Mouse (Mus musculus): ENCODE results near the gene Ms4a4a. TPM values are rescaled to one million over a fixed set of nuclear protein-coding genes. Genes with fewer than 3 reads are reported as not detected.
A peak's percentile ranks its signal among the peaks of the same experiment; 100 is the strongest.

Ms4a4a gene
- total and polyA plus RNA-seq, 2 experiments = 0.28 TPM; not detected in 1

DNA sequence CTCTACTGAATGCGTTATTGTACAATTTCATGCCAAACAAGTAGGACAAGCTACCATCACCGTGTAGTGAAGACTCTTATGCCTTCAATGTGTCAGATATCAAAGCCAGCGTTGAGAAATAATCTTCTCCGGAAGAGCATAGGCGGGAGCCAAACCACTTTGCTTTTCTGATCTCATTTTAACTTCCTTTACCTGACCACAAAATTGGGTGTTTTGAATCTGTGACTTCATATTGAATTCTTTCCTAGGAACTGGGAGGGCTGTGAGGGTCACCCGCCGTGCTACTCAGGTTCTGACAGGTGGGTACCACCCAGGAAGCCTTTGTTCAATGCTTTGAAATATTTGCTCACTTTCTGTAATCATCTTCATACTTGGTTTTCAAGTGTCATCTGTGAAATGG, 19.6 kb upstream of the Ms4a4a start:
- H3K79me2 ChIP-seq (ENCODE audit: control insufficient read depth, insufficient read depth, low read length) = no peaks in the 10 kb centered on the region
- no peaks in the 10 kb centered on the region for H3K36me3 ChIP-seq (ENCODE audit: control insufficient read depth, insufficient read depth, low read length)
- no peaks in the 10 kb centered on the region for H3K4me1 ChIP-seq (ENCODE audit: control insufficient read depth, insufficient read depth, low read length)
- no peaks in the 10 kb centered on the region for H3K27me3 ChIP-seq (ENCODE audit: control insufficient read depth, insufficient read depth, low read length)
- TF ChIP-seq CTCF (IDR thresholded peaks at IDR 0.05; ENCODE audit: low read depth, low read length) = no peak
- TF ChIP-seq POLR2A (IDR thresholded peaks at IDR 0.05; ENCODE audit: extremely low read depth, insufficient read depth, low read length) = no peak
- no peak for DNase-seq (ENCODE audit: extremely low read depth, low read depth, low spot score)
- H3K27ac ChIP-seq (replicated peaks; ENCODE audit: insufficient read depth, low read depth, low read length) = no peak overlapping the region
- no peak overlapping the region for H3K9ac ChIP-seq (ENCODE audit: low read depth, low read length)
- 83% methylated on average over 7 of the region's 7 CpGs for WGBS
- no peak overlapping the region for H3K4me3 ChIP-seq (ENCODE audit: insufficient read depth, low read depth, low read length)

DNA sequence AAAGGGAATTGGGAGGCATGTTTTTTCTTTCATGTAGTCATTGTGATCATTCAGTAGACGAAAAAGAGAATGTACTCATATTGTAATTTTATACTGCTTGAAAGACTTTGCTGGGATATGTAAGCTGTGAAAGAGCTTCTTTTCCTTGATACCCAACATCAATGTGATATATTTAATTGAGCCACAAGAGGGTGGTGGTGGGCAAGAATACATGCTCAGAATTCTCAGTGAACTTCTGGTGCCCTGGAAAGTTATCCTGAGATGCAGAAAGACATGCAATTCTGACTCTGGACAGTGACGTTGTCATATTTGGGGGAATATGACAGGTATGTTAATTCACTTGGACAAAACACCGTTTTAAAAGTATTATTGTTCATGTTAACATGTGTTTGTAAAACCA, 15.2 kb upstream of the Ms4a4a start:
- no peak for DNase-seq (ENCODE audit: extremely low read depth, low read depth, low spot score)
- TF ChIP-seq CTCF (IDR thresholded peaks at IDR 0.05; ENCODE audit: low read depth, low read length) (0 out of 2 replicates have a peak, but pooled peaks have one; percentile 15), POLR2A (IDR thresholded peaks at IDR 0.05; ENCODE audit: extremely low read depth, insufficient read depth, low read length) (no peak)
- H3K27me3 ChIP-seq (ENCODE audit: control insufficient read depth, insufficient read depth, low read length) = no peaks in the 10 kb centered on the region
- H3K9ac ChIP-seq (ENCODE audit: low read depth, low read length) = no peak overlapping the region
- H3K79me2 ChIP-seq (ENCODE audit: control insufficient read depth, insufficient read depth, low read length) = no peaks in the 10 kb centered on the region
- H3K27ac ChIP-seq (replicated peaks; ENCODE audit: insufficient read depth, low read depth, low read length) = no peak overlapping the region
- WGBS = 51% methylated on average over 3 of the region's 3 CpGs
- H3K36me3 ChIP-seq (ENCODE audit: control insufficient read depth, insufficient read depth, low read length) = no peaks in the 10 kb centered on the region
- H3K4me3 ChIP-seq (ENCODE audit: insufficient read depth, low read depth, low read length) = no peak overlapping the region
- no peaks in the 10 kb centered on the region for H3K4me1 ChIP-seq (ENCODE audit: control insufficient read depth, insufficient read depth, low read length)

DNA sequence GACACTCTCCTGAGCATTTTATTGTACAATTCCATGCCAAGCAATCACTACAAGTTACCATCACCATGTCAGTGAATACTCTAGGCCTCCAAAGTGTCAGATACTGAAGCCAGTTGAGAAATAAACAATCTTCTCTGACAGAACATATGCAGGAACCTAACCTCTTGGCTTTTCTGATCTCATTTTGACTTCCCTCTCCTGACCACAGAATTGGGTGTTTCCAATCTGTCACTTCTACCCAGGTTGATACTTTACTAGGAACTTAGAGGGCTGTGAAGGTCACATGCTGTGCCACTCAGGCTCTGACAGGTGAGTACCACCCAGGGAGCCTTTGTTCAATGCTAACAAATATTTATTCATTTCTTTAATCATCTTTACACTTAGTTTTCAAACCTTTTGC, 13.3 kb upstream of the Ms4a4a start:
- no peak for TF ChIP-seq CTCF (IDR thresholded peaks at IDR 0.05; ENCODE audit: low read depth, low read length)
- no peak for TF ChIP-seq POLR2A (IDR thresholded peaks at IDR 0.05; ENCODE audit: extremely low read depth, insufficient read depth, low read length)
- no peaks in the 10 kb centered on the region for H3K36me3 ChIP-seq (ENCODE audit: control insufficient read depth, insufficient read depth, low read length)
- H3K4me3 ChIP-seq (ENCODE audit: insufficient read depth, low read depth, low read length) = no peak overlapping the region
- no peaks in the 10 kb centered on the region for H3K79me2 ChIP-seq (ENCODE audit: control insufficient read depth, insufficient read depth, low read length)
- H3K4me1 ChIP-seq (ENCODE audit: control insufficient read depth, insufficient read depth, low read length) = no peaks in the 10 kb centered on the region
- no peak overlapping the region for H3K9ac ChIP-seq (ENCODE audit: low read depth, low read length)
- no peak for DNase-seq (ENCODE audit: extremely low read depth, low read depth, low spot score)
- H3K27ac ChIP-seq (replicated peaks; ENCODE audit: insufficient read depth, low read depth, low read length) = no peak overlapping the region
- H3K27me3 ChIP-seq (ENCODE audit: control insufficient read depth, insufficient read depth, low read length) = no peaks in the 10 kb centered on the region

DNA sequence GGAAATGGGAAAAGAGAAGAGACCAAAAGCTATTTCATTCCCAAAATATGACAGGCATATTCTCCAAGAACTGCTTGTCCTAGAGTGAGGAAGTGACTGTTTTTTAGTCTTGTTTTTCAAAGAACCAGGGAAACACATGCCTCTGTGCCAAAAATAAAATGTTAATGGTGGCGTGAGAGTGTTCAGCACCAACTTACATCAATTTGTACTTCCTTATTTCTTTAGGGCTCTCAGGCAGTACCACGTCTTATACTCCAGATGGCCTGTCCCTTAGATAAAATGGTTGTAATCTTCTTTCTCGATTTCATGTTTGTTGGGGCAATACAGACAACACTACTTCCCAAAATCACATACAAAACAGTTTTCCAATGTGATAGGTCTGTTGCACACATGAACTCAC, 7.0 kb upstream of the Ms4a4a start:
- 75% methylated on average over 3 of the region's 3 CpGs for WGBS
- no peak for TF ChIP-seq POLR2A (IDR thresholded peaks at IDR 0.05; ENCODE audit: extremely low read depth, insufficient read depth, low read length)
- no peak for TF ChIP-seq CTCF (IDR thresholded peaks at IDR 0.05; ENCODE audit: low read depth, low read length)
- no peak for DNase-seq (ENCODE audit: extremely low read depth, low read depth, low spot score)
- Histone ChIP-seq H3K9ac (ENCODE audit: low read depth, low read length) (no peak overlapping the region), H3K4me1 (ENCODE audit: control insufficient read depth, insufficient read depth, low read length) (no peaks in the 10 kb centered on the region), H3K27ac (replicated peaks; ENCODE audit: insufficient read depth, low read depth, low read length) (no peak overlapping the region), H3K36me3 (ENCODE audit: control insufficient read depth, insufficient read depth, low read length) (no peaks in the 10 kb centered on the region), H3K79me2 (ENCODE audit: control insufficient read depth, insufficient read depth, low read length) (no peaks in the 10 kb centered on the region), H3K27me3 (ENCODE audit: control insufficient read depth, insufficient read depth, low read length) (no peaks in the 10 kb centered on the region), H3K4me3 (ENCODE audit: insufficient read depth, low read depth, low read length) (no peak overlapping the region)

DNA sequence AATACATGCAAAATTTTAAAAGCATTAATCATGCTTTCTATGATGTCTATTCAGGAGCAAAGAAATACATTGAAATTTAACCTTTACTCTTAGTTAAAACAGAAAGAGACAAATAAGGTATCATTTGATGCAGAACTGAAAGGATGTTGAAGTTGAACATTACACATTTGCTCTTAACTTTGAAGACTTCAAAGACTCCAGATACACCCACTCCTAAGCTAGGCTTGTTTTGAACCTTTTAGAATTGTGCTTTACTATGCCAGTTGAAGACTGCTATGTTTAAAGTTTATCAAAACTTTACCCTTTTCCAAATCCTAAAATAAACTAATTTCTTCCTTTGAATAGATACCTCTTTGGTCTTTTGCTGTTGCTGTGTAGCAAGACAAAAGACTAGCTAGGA, 4.1 kb upstream of the Ms4a4a start:
- Histone ChIP-seq H3K4me3 (ENCODE audit: insufficient read depth, low read depth, low read length) (no peak overlapping the region), H3K79me2 (ENCODE audit: control insufficient read depth, insufficient read depth, low read length) (no peaks in the 10 kb centered on the region), H3K27ac (replicated peaks; ENCODE audit: insufficient read depth, low read depth, low read length) (no peak overlapping the region), H3K27me3 (ENCODE audit: control insufficient read depth, insufficient read depth, low read length) (no peaks in the 10 kb centered on the region), H3K9ac (ENCODE audit: low read depth, low read length) (no peak overlapping the region), H3K36me3 (ENCODE audit: control insufficient read depth, insufficient read depth, low read length) (no peaks in the 10 kb centered on the region), H3K4me1 (ENCODE audit: control insufficient read depth, insufficient read depth, low read length) (no peaks in the 10 kb centered on the region)
- TF ChIP-seq CTCF (IDR thresholded peaks at IDR 0.05; ENCODE audit: low read depth, low read length) (no peak), POLR2A (IDR thresholded peaks at IDR 0.05; ENCODE audit: extremely low read depth, insufficient read depth, low read length) (no peak)
- DNase-seq (ENCODE audit: extremely low read depth, low read depth, low spot score) = no peak

DNA sequence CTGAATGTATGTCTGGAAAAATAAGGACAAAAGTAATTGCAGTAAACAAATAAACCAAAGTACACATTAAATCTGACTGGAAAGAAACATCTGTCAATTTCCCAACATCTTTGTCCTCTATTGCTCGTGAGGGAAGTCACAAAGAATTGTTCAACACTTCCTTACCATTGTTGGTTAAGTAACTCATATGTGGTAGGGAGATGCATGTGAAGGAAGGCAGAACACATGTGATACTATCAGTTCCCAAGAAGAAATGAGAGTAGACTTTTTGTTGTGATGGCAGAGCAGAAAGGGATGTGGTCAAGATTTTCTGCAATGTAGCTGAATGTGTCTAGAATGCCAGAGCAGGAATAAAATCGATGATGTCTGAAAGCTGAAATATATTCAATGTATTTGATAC, 1.1 kb downstream of the Ms4a4a start:
- no peak overlapping the region for H3K27ac ChIP-seq (replicated peaks; ENCODE audit: insufficient read depth, low read depth, low read length)
- no peaks in the 10 kb centered on the region for H3K79me2 ChIP-seq (ENCODE audit: control insufficient read depth, insufficient read depth, low read length)
- TF ChIP-seq CTCF (IDR thresholded peaks at IDR 0.05; ENCODE audit: low read depth, low read length) = no peak
- TF ChIP-seq POLR2A (IDR thresholded peaks at IDR 0.05; ENCODE audit: extremely low read depth, insufficient read depth, low read length) = no peak
- 71% methylated on average over 2 of the region's 2 CpGs for WGBS
- DNase-seq (ENCODE audit: extremely low read depth, low read depth, low spot score) = no peak
- no peaks in the 10 kb centered on the region for H3K27me3 ChIP-seq (ENCODE audit: control insufficient read depth, insufficient read depth, low read length)
- H3K4me1 ChIP-seq (ENCODE audit: control insufficient read depth, insufficient read depth, low read length) = no peaks in the 10 kb centered on the region
- H3K9ac ChIP-seq (ENCODE audit: low read depth, low read length) = no peak overlapping the region
- H3K36me3 ChIP-seq (ENCODE audit: control insufficient read depth, insufficient read depth, low read length) = no peaks in the 10 kb centered on the region
- H3K4me3 ChIP-seq (ENCODE audit: insufficient read depth, low read depth, low read length) = no peak overlapping the region
